Mouse (Mus musculus): ENCODE measurements around the gene Stat2. TPM values are rescaled to one million over a fixed set of nuclear protein-coding genes. Genes with fewer than 3 reads are reported as not detected.

Stat2 gene
- polyA plus RNA-seq (2012; rRNA removed), result 20.7 and 21.5 TPM in 2 replicates

DNA sequence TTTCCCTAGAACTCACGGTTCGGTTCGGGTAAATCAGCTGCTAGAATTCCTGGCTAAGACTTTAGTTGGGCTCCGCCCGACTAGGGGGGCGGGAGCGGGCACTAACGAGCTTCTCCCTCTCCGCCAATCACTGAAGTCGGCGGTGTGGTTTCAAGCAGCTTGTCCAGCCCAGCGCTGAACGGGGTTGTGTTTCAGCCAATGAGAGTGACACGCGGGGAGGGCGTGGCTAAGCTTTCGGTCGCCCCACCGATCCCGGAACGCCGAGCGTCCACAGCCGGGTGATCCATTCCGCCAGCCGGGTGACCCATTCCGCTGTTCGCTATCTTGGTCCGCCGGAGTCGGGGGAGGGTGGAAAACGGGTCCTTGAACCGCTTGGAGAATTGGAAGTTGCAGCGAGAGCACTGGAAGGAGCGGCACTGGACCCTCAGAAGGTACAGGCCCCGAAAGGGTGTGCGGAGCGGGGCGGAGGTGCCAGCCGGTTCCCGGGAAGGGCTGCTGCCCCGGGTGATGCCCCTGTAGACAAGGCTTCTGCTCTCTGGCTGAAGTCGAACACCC, at the start of gene Stat2:
TSS of gene Stat2 (plus strand) at position 273 of the 555 bp plus-strand sequence.

DNA sequence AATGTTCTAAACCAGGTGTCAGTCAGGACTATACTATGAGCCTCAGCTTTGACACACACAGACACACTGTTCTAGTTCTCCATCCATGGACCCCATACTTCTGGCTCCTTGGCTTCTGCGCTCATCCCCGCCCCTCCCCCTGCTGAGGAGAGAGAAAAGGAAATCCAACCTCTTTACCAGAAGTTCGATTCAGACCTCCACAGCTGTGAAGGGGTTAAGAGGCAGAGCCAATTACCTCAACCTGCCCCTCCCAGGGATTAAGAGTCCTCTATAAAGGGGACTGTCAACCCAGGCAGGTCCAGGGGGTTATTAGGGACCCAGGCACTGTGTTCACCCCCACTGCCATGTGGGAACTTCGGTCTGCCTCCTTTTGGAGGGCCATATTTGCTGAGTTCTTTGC, 44.8 kb upstream of the Stat2 start, which contains the start of gene Mip:
TSS of gene Mip (plus strand) at position 301 of the 400 bp plus-strand sequence.

DNA sequence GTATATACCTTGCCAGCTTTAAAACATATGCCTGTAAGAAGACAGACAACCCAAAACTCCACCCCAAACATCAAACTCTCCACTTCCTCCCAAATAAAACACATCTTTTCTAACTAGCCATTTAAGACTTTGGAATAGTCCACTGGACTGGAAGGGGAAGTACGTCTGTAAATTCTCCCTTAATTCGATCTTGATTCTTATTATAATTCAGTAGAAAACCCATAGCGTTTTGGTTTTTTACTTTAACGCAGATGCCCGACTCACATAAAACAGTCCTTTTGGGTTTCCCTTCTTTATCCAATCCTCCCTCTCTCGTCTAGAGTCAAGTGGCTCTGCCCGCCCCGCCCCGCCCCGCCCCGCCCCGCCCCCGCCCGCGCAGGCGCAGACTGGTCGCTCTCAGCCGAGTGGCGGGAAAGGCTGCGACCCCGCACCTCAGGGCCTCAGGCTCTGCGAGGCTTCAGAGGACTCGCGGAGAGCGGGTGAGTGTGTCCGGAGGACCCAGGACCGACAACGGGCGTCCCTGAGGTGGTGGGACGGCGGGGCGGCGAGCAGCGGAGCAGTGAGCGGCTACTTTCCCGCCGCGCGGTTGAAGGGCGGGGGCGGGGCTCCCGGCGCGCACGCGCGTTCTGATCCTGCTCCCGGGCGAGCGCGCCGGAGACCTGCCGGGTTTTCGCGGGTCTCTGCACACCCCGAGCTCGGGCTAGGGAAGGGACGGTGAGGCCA, 38.5 kb upstream of the Stat2 start, which contains the start of gene Timeless:
TSS of gene Timeless (plus strand) at position 369 of the 723 bp plus-strand sequence.

DNA sequence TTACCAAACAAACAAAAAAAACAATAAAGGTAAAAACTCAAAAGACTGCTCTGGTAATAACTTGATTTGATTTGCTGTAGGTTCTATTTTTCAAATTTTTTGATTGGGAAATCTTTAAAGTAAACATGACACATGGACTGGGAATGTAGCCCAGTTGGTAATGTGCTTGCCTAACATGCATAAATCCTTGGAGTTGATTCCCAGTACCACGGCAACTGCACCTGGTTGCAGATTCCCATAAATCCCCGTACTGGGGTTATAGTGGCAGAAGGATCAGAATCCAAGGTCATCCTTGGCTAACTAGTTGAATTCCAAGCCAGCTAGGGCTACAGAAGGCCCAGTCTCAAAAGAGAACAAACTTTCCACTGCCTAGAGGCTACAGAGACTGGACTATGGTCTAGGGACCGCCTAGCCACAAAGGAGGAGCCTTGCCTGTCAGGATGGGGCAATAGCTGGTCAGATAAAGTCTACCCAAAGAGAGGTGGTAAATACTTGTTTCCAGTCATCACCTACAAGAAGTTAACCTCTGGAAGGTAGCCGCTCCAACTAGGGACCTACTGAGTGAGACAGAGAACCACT, 16.6 kb upstream of the Stat2 start, which contains the start of gene Apon:
TSS of gene Apon (plus strand) at position 420 of the 579 bp plus-strand sequence.

GRCm38 (mm10) chr10:128268371-128268770, 2.0 kb upstream of the Stat2 start, which contains the start of gene Apof:
Apof (plus strand) TSS chr10:128268671.

DNA sequence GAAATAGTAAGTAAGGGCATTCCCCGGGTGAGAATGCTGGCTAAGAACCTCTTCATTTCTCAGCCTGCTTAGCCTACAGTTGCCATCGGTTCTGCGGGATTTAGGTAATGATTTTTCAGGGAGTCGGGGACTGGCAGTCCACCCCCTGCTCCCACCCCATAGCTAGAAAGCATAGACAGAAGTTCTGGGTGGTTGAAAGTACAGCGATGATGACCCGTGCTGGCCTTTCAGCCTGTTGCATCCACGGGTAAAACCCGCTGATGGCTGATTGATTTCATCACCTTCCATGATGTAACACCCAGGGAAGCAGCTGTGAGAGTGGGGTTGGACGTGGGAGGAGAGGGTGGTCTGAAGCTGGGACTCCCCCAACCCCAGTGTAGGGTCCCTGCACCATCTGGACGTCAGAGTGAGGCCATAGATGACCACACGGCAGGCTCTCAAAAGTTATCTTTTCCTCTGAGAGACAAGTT, 28.4 kb downstream of the Stat2 start, which contains the start of gene Il23a:
TSS of gene Il23a (minus strand) at position 51 of the 470 bp plus-strand sequence.

DNA sequence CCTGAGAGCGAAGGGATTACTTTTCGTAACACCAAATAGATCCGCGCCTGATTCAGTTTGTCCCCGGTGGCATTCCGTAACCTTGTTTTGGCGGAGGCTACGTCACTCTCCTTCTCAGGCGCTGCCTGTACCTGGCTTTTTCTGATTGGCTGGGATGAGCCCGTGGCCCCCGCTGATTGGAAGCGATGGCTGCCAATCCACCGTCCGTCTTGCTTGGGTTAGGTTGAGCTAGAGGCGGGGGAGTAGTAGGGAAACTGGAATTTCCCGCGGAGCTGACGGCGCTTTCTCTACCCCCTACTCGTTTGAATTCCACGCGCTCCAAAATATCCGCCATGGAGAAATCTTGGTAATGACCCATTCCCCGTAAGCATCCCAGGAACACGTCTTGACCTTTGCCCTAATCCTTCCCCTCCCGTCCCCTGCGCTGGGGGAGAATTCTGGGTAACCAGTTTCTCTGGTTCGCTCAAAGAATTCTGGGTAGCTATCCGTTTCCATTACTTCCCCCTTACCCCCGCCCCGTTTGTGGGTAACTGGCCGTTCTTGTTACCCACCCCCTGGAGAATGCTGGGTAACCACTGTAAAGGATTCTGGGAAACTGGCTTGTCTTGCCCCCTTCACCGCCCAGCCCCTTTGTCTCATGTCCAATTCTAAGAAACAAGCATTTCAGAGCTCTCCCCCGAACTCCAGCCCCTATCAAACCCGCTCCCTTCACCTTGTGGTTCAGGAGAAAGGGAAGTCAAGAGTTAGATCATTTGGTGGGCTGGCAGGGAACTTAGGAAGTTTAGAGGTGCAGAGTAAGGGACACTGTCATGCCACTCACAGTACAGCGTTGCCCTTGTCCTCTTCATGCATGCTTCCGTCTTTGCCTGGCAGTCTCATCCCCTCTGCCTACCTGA, 33.0 kb downstream of the Stat2 start, which contains the start of gene Pan2:
TSS of gene Pan2 (plus strand) at position 210 of the 896 bp plus-strand sequence.

GRCm38 (mm10) chr10:128322141-128323108, 52.1 kb downstream of the Stat2 start, which contains the start of gene Cnpy2:
Cnpy2 (plus strand) TSS chr10:128322459.

DNA sequence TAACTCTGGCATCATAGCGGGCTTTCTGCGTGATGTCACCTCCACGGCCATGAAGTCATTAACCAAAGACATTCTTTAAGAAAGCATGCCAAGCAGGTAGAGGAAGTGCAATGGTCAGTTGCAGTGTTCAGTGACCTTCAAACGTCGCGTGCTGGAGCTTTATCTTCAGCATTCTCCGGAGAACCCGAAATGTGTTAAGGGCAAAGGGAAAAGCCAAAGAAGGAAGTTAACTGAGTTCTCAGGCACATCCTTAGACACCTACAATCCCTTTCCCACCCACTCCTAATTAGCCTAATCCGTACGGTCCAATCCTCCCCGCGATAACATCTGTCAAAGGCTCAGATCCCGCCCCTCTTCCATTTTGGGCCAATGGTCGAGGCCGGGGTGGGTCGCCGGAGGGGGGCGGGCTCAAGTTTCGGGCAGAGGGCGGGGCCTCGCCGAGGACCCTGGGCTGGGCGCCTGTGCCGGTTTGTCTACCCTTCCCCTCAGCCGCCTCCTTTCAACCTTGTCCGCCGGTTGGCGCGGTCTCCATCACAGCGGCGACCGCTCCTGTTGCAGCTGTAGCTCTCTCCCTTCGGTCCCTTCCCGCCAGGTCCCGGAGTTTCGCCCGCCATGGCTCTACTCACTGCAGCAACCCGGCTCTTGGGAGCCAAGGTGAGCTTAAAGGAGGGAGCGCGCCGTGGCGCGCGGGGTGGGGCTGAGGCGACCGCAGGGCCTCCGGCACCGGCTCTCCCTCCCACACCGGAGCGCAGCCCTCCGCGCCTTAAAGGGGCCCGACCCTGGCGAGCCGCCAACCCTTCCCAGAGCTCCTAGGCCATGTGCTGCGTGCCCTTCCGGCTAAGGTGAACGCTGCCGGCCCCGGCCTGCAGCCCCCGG, 67.2 kb downstream of the Stat2 start, which contains the start of gene Cs:
TSS of gene Cs (plus strand) at position 429 of the 876 bp plus-strand sequence.

Other genes starting within 250 kb of the Stat2 start
- 168 and 269 TPM in 2 replicates for gene Naca, start 235.0 kb upstream of the Stat2 start, polyA plus RNA-seq (2012; rRNA removed)
- 31.9 and 33.8 TPM in 2 replicates for gene Ptges3, start 211.6 kb upstream of the Stat2 start, polyA plus RNA-seq (2012; rRNA removed)
- gene Atp5b, start 187.3 kb upstream of the Stat2 start, polyA plus RNA-seq (2012; rRNA removed), result 5,215 and 5,581 TPM in 2 replicates
- gene Baz2a, start 179.0 kb upstream of the Stat2 start, polyA plus RNA-seq (2012; rRNA removed), result 30.8 and 32.8 TPM in 2 replicates
- gene Rbms2, start 90.3 kb upstream of the Stat2 start, polyA plus RNA-seq (2012; rRNA removed), result 53.3 and 58.5 TPM in 2 replicates
- gene Gls2, start 76.1 kb upstream of the Stat2 start, polyA plus RNA-seq (2012; rRNA removed), result 7.5 and 8.4 TPM in 2 replicates
- gene Spryd4, start 58.8 kb upstream of the Stat2 start, polyA plus RNA-seq (2012; rRNA removed), result 10.3 and 13.3 TPM in 2 replicates
- not detected in 2 replicates for gene Mip, start 44.7 kb upstream of the Stat2 start, polyA plus RNA-seq (2012; rRNA removed)
- gene Timeless, start 38.5 kb upstream of the Stat2 start, polyA plus RNA-seq (2012; rRNA removed), result 2.1 and 3.0 TPM in 2 replicates
- 0.12 TPM in 2 replicates for gene Apon, start 16.5 kb upstream of the Stat2 start, polyA plus RNA-seq (2012; rRNA removed)
- gene Apof, start 1.9 kb upstream of the Stat2 start, polyA plus RNA-seq (2012; rRNA removed), result 0.20 and 0.29 TPM in 2 replicates
- 0.24 and 0.28 TPM in 2 replicates for gene Il23a, start 28.2 kb downstream of the Stat2 start, polyA plus RNA-seq (2012; rRNA removed)
- 19.3 and 23.6 TPM in 2 replicates for gene Pan2, start 32.8 kb downstream of the Stat2 start, polyA plus RNA-seq (2012; rRNA removed)
- 43.9 and 51.7 TPM in 2 replicates for gene Cnpy2, start 51.9 kb downstream of the Stat2 start, polyA plus RNA-seq (2012; rRNA removed)
- gene Cs, start 67.2 kb downstream of the Stat2 start, polyA plus RNA-seq (2012; rRNA removed), result 277 and 300 TPM in 2 replicates
- gene Coq10a, start 98.4 kb downstream of the Stat2 start, polyA plus RNA-seq (2012; rRNA removed), result 114 and 153 TPM in 2 replicates
- 29.3 and 32.7 TPM in 2 replicates for gene Ankrd52, start 106.6 kb downstream of the Stat2 start, polyA plus RNA-seq (2012; rRNA removed)
- 138 and 172 TPM in 2 replicates for gene Slc39a5, start 130.7 kb downstream of the Stat2 start, polyA plus RNA-seq (2012; rRNA removed)
- gene Nabp2, start 140.9 kb downstream of the Stat2 start, polyA plus RNA-seq (2012; rRNA removed), result 27.4 and 27.5 TPM in 2 replicates
- gene Rnf41, start 141.1 kb downstream of the Stat2 start, polyA plus RNA-seq (2012; rRNA removed), result 21.8 and 24.4 TPM in 2 replicates
- 77.1 and 80.9 TPM in 2 replicates for gene Smarcc2, start 188.7 kb downstream of the Stat2 start, polyA plus RNA-seq (2012; rRNA removed)
- gene Myl6, start 223.6 kb downstream of the Stat2 start, polyA plus RNA-seq (2012; rRNA removed), result 1,151 and 1,354 TPM in 2 replicates
- gene Myl6b, start 228.1 kb downstream of the Stat2 start, polyA plus RNA-seq (2012; rRNA removed), result 1.6 and 2.1 TPM in 2 replicates